Mouse (Mus musculus): Measurements from ENCODE around the gene Amz1. TPM values are rescaled to one million over a fixed set of nuclear protein-coding genes. Genes with fewer than 3 reads are reported as not detected.

Gene Amz1
- polyA plus RNA-seq, 1 experiment: 13.7 TPM

DNA sequence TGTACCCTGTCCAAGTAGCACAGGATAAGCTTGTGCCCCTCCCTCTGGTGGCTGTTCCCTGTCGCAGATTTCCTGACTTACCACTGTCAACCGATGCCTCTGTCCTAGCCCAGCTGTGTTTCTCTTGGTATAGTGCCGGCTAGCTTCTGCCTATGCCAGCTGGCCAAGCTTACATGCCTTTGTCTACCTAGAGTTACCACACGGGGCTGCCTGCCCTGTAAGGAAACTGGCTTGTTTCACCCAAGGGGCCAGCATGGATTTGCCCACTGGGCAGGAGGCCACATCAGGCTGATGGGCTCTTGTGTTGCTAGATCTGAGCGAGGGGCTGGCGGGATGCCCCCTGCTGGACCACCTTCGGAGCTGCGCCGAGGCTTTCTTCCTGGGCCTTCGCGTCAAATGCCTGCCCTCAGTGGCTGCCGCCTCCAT is 19.8 kb downstream of the Amz1 start:
- Histone ChIP-seq H3K4me1 (replicated peaks; ENCODE audit: control insufficient read depth, insufficient read depth, low read length) (peaks cover under 1% of the 10 kb centered on the region; the same call in 1 of the 2 replicates), H3K36me3 (ENCODE audit: control insufficient read depth, insufficient read depth, low read length) (no peaks in the 10 kb centered on the region), H3K4me3 (ENCODE audit: control insufficient read depth, insufficient read depth, low read length) (no peak overlapping the region), H3K27ac (ENCODE audit: control insufficient read depth, insufficient read depth, low read length) (no peak overlapping the region), H3K27me3 (ENCODE audit: control insufficient read depth, insufficient read depth, low read length) (no peaks in the 10 kb centered on the region)
- WGBS: 63% methylated on average over 12 of the region's 12 CpGs
- TF ChIP-seq CTCF (IDR thresholded peaks at IDR 0.05; ENCODE audit: borderline replicate concordance, control insufficient read depth, extremely low read depth, insufficient read depth, low read length, poor library complexity) (0 out of 2 replicates have a peak, but pooled peaks have one; percentile 32), POLR2A (IDR thresholded peaks at IDR 0.05; ENCODE audit: control insufficient read depth, extremely low read depth, insufficient read depth, low read length, poor library complexity) (no peak)
- DNase-seq: peak; percentile 13

DNA sequence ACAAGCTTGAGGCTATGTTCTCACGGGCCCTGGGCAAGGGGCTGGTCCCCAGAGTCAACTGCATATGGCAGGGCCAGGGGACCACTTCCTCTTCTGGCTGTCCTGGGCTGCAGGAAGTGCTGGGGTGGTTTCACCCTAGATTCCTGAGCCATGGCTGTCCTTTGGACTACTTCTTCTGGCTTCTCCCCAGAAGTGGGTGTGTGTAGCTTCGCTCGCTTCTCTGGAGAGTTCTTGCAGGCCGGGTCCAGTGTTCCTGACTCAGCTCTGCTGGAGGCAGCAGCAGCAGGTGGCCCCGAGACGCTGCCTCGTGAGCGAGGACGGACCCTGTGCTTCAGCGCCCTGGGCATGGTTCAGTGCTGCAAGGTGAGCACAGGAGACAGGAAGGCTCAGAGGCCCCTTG is 24.5 kb downstream of the Amz1 start:
- no peak overlapping the region for H3K4me3 ChIP-seq (ENCODE audit: control insufficient read depth, insufficient read depth, low read length)
- no peaks in the 10 kb centered on the region for H3K36me3 ChIP-seq (ENCODE audit: control insufficient read depth, insufficient read depth, low read length)
- DNase-seq: no peak
- no peak overlapping the region for H3K27ac ChIP-seq (ENCODE audit: control insufficient read depth, insufficient read depth, low read length)
- WGBS: 67% methylated on average over 10 of the region's 10 CpGs
- TF ChIP-seq CTCF (IDR thresholded peaks at IDR 0.05; ENCODE audit: borderline replicate concordance, control insufficient read depth, extremely low read depth, insufficient read depth, low read length, poor library complexity) (no peak), POLR2A (IDR thresholded peaks at IDR 0.05; ENCODE audit: control insufficient read depth, extremely low read depth, insufficient read depth, low read length, poor library complexity) (no peak)
- H3K27me3 ChIP-seq (ENCODE audit: control insufficient read depth, insufficient read depth, low read length): no peaks in the 10 kb centered on the region
- peaks cover 9% of the 10 kb centered on the region; the same call in 1 of the 2 replicates for H3K4me1 ChIP-seq (replicated peaks; ENCODE audit: control insufficient read depth, insufficient read depth, low read length)

DNA sequence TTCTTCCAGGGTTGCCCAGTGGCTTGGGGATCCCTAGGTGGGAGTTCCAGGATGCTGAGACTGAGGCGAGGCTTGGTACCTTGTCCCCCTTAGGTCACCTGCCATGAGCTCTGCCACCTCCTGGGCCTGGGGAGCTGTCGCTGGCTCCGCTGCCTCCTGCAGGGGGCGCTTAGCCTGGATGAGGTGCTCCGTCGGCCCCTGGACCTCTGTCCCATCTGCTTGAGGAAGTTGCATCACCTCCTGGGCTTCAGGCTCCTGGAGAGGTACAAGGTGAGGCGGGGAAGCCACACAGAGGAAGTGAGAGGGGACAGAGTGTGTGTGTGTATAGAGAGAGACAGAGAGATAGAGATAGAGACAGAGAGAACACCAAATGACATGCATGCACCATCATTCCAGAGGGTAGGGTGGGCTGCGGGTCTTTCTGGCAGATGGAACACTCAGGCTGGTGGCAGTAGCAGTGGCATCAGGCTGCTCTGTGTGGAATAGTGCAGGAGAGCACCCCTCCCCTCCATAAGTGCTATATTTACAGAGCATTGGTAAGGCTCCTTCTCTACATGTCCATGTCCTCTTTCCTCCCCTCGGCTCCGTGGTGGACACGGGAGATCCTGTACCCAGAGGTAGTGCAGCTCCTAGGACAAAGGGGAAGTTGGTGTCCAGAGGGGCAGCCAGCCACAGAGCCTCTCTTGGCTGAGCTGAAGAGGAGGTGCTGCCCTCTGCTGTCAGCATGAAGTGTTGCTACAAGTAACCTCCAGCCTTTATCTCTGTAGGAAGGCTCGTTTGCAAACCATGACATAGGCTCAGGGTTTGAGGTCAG is 25.3 kb downstream of the Amz1 start:
- H3K27ac ChIP-seq (ENCODE audit: control insufficient read depth, insufficient read depth, low read length): no peak overlapping the region
- WGBS: 10% methylated on average over 12 of the region's 12 CpGs

DNA sequence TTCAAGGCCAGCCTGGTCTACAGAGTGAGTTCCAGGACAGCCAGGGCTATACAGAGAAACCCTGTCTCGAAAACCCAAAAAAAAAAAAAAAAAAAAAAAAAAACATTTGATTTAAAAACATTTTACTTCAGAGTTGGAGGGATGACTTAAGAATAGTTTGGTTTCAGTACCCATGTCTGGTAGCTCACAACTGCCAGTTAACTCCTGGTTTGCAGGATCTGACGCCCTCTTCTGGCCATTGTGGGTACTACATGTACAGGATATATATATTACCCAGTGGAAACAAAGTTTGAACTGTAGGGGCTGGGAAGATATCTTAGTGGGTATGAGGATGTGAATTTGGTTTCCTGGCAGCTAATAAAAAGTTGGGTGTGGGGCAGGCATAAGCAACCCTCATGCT is 27.0 kb downstream of the Amz1 start:
- peaks cover 9% of the 10 kb centered on the region; the same call in 1 of the 2 replicates for H3K4me1 ChIP-seq (replicated peaks; ENCODE audit: control insufficient read depth, insufficient read depth, low read length)
- peak; percentile 34 for DNase-seq
- WGBS: 0% methylated on average over 1 of the region's 2 CpGs

More for the DNA sequence above, 25.3 kb downstream of the Amz1 start:
- Histone ChIP-seq H3K4me1 (replicated peaks; ENCODE audit: control insufficient read depth, insufficient read depth, low read length) (peaks cover 9% of the 10 kb centered on the region; the same call in 1 of the 2 replicates), H3K36me3 (ENCODE audit: control insufficient read depth, insufficient read depth, low read length) (no peaks in the 10 kb centered on the region), H3K27me3 (ENCODE audit: control insufficient read depth, insufficient read depth, low read length) (no peaks in the 10 kb centered on the region), H3K4me3 (ENCODE audit: control insufficient read depth, insufficient read depth, low read length) (0 out of 2 replicates have a peak overlapping the region, but pooled peaks have one; percentile 7)
- DNase-seq: peak; percentile 60
- no peak for TF ChIP-seq POLR2A (IDR thresholded peaks at IDR 0.05; ENCODE audit: control insufficient read depth, extremely low read depth, insufficient read depth, low read length, poor library complexity)
- peak; percentile 76; the same call in 1 of the 2 replicates for TF ChIP-seq CTCF (IDR thresholded peaks at IDR 0.05; ENCODE audit: borderline replicate concordance, control insufficient read depth, extremely low read depth, insufficient read depth, low read length, poor library complexity)

DNA sequence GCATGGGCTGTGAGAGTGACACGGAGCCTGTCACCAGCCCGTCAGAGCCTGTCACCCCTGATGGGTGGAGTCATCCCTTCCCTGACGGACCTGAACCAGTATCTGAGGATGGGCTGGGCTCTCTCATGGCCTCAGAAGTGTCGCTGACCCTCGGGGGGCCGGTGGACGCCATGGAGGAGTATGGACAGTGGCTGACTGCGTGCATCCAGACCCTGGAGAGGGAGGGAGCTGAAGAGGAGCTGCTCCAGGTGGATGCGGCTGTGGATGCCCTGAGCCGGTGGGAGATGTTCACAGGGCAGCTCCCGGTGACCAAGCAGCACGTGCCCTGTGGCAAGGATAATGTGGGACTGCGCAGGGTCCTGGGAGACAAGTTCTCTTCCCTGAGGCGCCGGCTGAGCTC is 28.1 kb downstream of the Amz1 start:
- WGBS: 95% methylated on average over 15 of the region's 15 CpGs
- Histone ChIP-seq H3K4me1 (replicated peaks; ENCODE audit: control insufficient read depth, insufficient read depth, low read length) (peaks cover 9% of the 10 kb centered on the region; the same call in 1 of the 2 replicates), H3K4me3 (ENCODE audit: control insufficient read depth, insufficient read depth, low read length) (no peak overlapping the region), H3K36me3 (ENCODE audit: control insufficient read depth, insufficient read depth, low read length) (no peaks in the 10 kb centered on the region), H3K27me3 (ENCODE audit: control insufficient read depth, insufficient read depth, low read length) (no peaks in the 10 kb centered on the region), H3K27ac (ENCODE audit: control insufficient read depth, insufficient read depth, low read length) (no peak overlapping the region)
- no peak for TF ChIP-seq CTCF (IDR thresholded peaks at IDR 0.05; ENCODE audit: borderline replicate concordance, control insufficient read depth, extremely low read depth, insufficient read depth, low read length, poor library complexity)
- TF ChIP-seq POLR2A (IDR thresholded peaks at IDR 0.05; ENCODE audit: control insufficient read depth, extremely low read depth, insufficient read depth, low read length, poor library complexity): no peak
- no peak for DNase-seq

More for the DNA sequence above, 27.0 kb downstream of the Amz1 start:
- Histone ChIP-seq H3K27me3 (ENCODE audit: control insufficient read depth, insufficient read depth, low read length) (no peaks in the 10 kb centered on the region), H3K36me3 (ENCODE audit: control insufficient read depth, insufficient read depth, low read length) (no peaks in the 10 kb centered on the region), H3K4me3 (ENCODE audit: control insufficient read depth, insufficient read depth, low read length) (no peak overlapping the region), H3K27ac (ENCODE audit: control insufficient read depth, insufficient read depth, low read length) (no peak overlapping the region)
- TF ChIP-seq POLR2A (IDR thresholded peaks at IDR 0.05; ENCODE audit: control insufficient read depth, extremely low read depth, insufficient read depth, low read length, poor library complexity) (no peak), CTCF (IDR thresholded peaks at IDR 0.05; ENCODE audit: borderline replicate concordance, control insufficient read depth, extremely low read depth, insufficient read depth, low read length, poor library complexity) (no peak)

DNA sequence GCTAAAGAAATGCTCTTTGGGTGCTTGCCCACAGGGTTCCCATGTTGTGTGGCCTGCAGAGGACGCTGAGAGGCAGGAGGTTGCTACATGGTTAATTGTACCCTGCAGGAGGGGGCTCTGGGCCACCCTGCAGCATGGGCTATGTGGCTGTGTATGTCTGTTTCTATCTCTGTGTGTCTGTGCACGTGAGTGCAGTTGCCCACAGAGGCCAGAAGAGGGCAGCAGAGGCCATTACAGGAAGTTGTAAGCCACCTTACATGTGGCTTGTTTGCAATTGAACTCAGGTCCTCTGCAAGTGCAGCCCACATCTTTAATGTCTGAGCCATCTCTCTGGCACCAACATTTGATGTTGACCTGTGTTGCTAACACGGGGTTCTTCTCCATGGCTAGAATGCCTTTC is 28.7 kb downstream of the Amz1 start:
- no peak overlapping the region for H3K4me3 ChIP-seq (ENCODE audit: control insufficient read depth, insufficient read depth, low read length)
- no peak for TF ChIP-seq POLR2A (IDR thresholded peaks at IDR 0.05; ENCODE audit: control insufficient read depth, extremely low read depth, insufficient read depth, low read length, poor library complexity)
- no peak for TF ChIP-seq CTCF (IDR thresholded peaks at IDR 0.05; ENCODE audit: borderline replicate concordance, control insufficient read depth, extremely low read depth, insufficient read depth, low read length, poor library complexity)
- H3K27me3 ChIP-seq (ENCODE audit: control insufficient read depth, insufficient read depth, low read length): no peaks in the 10 kb centered on the region
- 96% methylated on average over 3 of the region's 3 CpGs for WGBS
- H3K4me1 ChIP-seq (replicated peaks; ENCODE audit: control insufficient read depth, insufficient read depth, low read length): peaks cover 9% of the 10 kb centered on the region; the same call in 1 of the 2 replicates
- no peak for DNase-seq
- no peaks in the 10 kb centered on the region for H3K36me3 ChIP-seq (ENCODE audit: control insufficient read depth, insufficient read depth, low read length)
- H3K27ac ChIP-seq (ENCODE audit: control insufficient read depth, insufficient read depth, low read length): no peak overlapping the region
